Mouse (Mus musculus) heart, embryonic 16.5 days (tissue): Measurements from ENCODE around the gene Rmi2. TPM values are rescaled to one million over a fixed set of nuclear protein-coding genes. Genes with fewer than 3 reads are reported as not detected.

Experiments
- ATAC-seq: fragments of 200-750 bp; cut with Nextera tagmentation; replicated peaks from 2 replicates; pipeline ENCODE4 v1.8.0; 2017; ENCODE audit warnings: moderate number of reproducible peaks; ENCODE audit not compliant: insufficient read depth, low FRiP score; ENCODE audit errors: extremely low read depth
- H3K27ac ChIP-seq: fragments of 300-500 bp; sonication (generic); 2 replicates; pipeline ENCODE4 v1.5.1; 2014; ENCODE audit warnings: mild to moderate bottlenecking, low read length, control low read depth, moderate library complexity
- H3K27me3 ChIP-seq: fragments of 300-500 bp; sonication (generic); 2 replicates; pipeline ENCODE4 v1.6.1; 2014; ENCODE audit warnings: low read length, mixed read lengths; ENCODE audit not compliant: control insufficient read depth, insufficient read depth
- H3K36me3 ChIP-seq: fragments of 300-500 bp; sonication (generic); 2 replicates; pipeline ENCODE4 v1.6.1; 2014; ENCODE audit not compliant: control insufficient read depth, insufficient read depth
- H3K4me1 ChIP-seq: fragments of 300-500 bp; sonication (generic); 2 replicates; pipeline ENCODE4 v1.6.1; 2014; ENCODE audit warnings: low read length, mixed read lengths; ENCODE audit not compliant: control insufficient read depth, insufficient read depth
- H3K4me2 ChIP-seq: fragments of 300-500 bp; sonication (generic); 2 replicates; pipeline ENCODE4 v1.6.1; 2014; ENCODE audit warnings: low read depth, mild to moderate bottlenecking, control low read depth, low read length
- H3K4me3 ChIP-seq: fragments of 300-500 bp; sonication (generic); 2 replicates; pipeline ENCODE4 v1.5.1; 2014; ENCODE audit warnings: mild to moderate bottlenecking, control low read depth, low read length
- H3K9ac ChIP-seq: fragments of 300-500 bp; sonication (generic); 2 replicates; pipeline ENCODE4 v1.6.1; 2014; ENCODE audit warnings: low read length, control low read depth
- H3K9me3 ChIP-seq: fragments of 300-500 bp; sonication (generic); replicated peaks from 2 replicates; pipeline ENCODE4 v1.6.1; 2016; ENCODE audit warnings: low read length; ENCODE audit not compliant: control insufficient read depth
- WGBS: fragments of 180-500 bp; shearing (Covaris S2); extraction: QIAGEN DNeasy Blood & Tissue Kit; methylation state at CpG from one replicate; pipeline ENCODE4 v1.1.7; 2014; 5-methylcytosine and 5-hydroxymethylcytosine counted together
- polyA plus RNA-seq: library from polyadenylated mRNA; unstranded; fragments of >200 nt; fragmentation: Nextera tagmentation; extraction: Ambion mirVana; gene quantifications from 2 replicates; pipeline ENCODE4 v1.2.1, GENCODE M21; 2015

Gene Rmi2
- polyA plus RNA-seq, 1 experiment from 2014 or later: 3.0 TPM

DNA sequence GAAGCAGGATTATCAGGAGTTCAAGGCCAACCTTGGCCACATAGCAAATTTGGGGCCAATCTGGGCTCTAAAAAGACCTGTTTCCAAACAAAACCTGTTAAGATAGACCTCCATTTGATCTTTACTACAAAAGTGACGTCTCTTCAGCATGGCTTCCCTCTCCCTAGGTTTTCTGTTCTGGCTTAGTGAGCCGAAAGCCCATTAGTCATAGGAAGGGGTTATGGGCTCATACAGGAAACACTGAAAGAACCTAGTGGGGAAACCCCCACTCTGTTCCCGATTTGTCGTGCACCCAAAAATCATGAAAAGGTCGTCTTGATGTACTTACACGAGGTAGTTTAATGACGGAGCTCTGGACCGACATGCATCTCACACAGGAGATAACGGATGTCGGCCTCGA, 102.6 kb downstream of the Rmi2 start:
- Histone ChIP-seq H3K27me3 (no peaks in the 10 kb centered on the region), H3K4me2 (no peak overlapping the region), H3K36me3 (no peaks in the 10 kb centered on the region), H3K4me1 (no peaks in the 10 kb centered on the region), H3K4me3 (no peak overlapping the region), H3K27ac (no peak overlapping the region), H3K9ac (no peak overlapping the region), H3K9me3 (no peaks in the 10 kb centered on the region)
- no peak for ATAC-seq
- WGBS: 63% methylated on average over 11 of the region's 11 CpGs

DNA sequence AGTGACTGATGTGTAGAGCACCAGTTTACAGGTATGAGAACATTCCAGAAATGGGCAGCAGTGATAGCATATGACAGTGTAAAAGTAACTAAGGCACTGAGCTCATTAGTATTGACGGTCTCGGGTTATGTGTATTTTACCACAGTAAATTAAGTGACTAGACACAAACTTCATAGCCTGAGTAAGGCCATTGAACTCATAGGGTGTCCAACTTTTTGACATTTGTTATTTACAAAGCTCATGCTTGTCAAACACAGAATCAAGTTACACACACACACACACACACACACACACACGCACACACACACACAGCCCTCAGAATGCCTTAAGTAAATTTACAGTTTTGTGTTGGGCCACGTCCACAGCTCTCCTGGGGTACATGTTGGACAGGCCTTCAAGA, 105.1 kb downstream of the Rmi2 start:
- 85% methylated on average over 4 of the region's 4 CpGs for WGBS
- no peak for ATAC-seq
- peaks cover 5% of the 10 kb centered on the region; the same call in 1 of the 2 replicates for H3K4me1 ChIP-seq
- no peaks in the 10 kb centered on the region for H3K36me3 ChIP-seq
- no peak overlapping the region for H3K27ac ChIP-seq
- H3K9ac ChIP-seq: no peak overlapping the region
- no peak overlapping the region for H3K4me3 ChIP-seq
- H3K9me3 ChIP-seq: no peaks in the 10 kb centered on the region
- no peaks in the 10 kb centered on the region for H3K27me3 ChIP-seq
- H3K4me2 ChIP-seq: no peak overlapping the region

DNA sequence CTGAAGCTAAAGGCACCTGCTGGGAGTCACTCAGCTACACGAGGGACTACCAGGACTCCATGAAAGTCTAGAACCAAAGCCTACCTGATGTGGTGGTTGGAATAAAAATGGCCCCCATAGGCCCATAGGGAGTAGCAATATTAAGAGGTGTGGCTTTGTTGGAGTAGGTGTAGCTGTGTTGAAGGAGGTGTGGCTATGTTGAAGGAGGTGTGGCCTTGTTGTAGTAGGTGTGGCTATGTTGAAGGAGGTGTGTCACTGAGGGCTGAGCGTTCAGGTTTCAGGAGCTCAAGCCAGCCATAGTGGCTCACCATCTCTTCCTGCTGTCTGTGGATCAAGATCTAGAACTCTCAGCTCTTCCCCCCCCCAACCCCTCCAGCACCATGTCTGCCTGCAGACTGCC, 105.8 kb downstream of the Rmi2 start:
- Histone ChIP-seq H3K27me3 (no peaks in the 10 kb centered on the region), H3K9ac (no peak overlapping the region), H3K36me3 (no peaks in the 10 kb centered on the region), H3K4me2 (no peak overlapping the region), H3K9me3 (no peaks in the 10 kb centered on the region), H3K27ac (no peak overlapping the region), H3K4me1 (peaks cover 5% of the 10 kb centered on the region; the same call in 1 of the 2 replicates), H3K4me3 (no peak overlapping the region)
- WGBS: 79% methylated on average over 2 of the region's 2 CpGs
- no peak for ATAC-seq

Other genes starting within 250 kb of the Rmi2 start
- gene Socs1, start 49.5 kb upstream of the Rmi2 start, polyA plus RNA-seq: 5.5 and 11.6 TPM in 2 replicates
- gene Tnp2, start 46.4 kb upstream of the Rmi2 start, polyA plus RNA-seq: 0.47 TPM in 1 of 2 replicates, not detected in the other
- not detected in 2 replicates for gene Prm3, start 44.1 kb upstream of the Rmi2 start, polyA plus RNA-seq
- not detected in 2 replicates for gene Prm2, start 38.9 kb upstream of the Rmi2 start, polyA plus RNA-seq
- 0.36 and 0.58 TPM in 2 replicates for gene Prm1, start 29.2 kb upstream of the Rmi2 start, polyA plus RNA-seq
- gene Gm11172, start 22.1 kb upstream of the Rmi2 start, polyA plus RNA-seq: not detected in 2 replicates
- 42.2 and 49.2 TPM in 2 replicates for gene Snn, start 225.9 kb downstream of the Rmi2 start, polyA plus RNA-seq
- gene Litaf, start 231.1 kb downstream of the Rmi2 start, polyA plus RNA-seq: 76.6 and 78.7 TPM in 2 replicates